Mouse (Mus musculus) stomach, embryonic 15.5 days (tissue): ENCODE results near the gene Sept6. TPM values are rescaled to one million over a fixed set of nuclear protein-coding genes. Genes with fewer than 3 reads are reported as not detected.

Experiments
- polyA plus RNA-seq: library from polyadenylated mRNA; unstranded; fragments of >200 nt; fragmentation: Nextera tagmentation; extraction: Ambion mirVana; gene quantifications from 2 replicates; pipeline ENCODE4 v1.2.1, GENCODE M21; 2015

Sept6 gene
- polyA plus RNA-seq, 1 experiment from 2014 or later, result 15.9 TPM

Other genes starting within 250 kb of the Sept6 start
- gene Slc25a43, start 248.1 kb downstream of the Sept6 start, polyA plus RNA-seq, result 1.9 and 2.1 TPM in 2 replicates
- gene Slc25a5, start 196.1 kb downstream of the Sept6 start, polyA plus RNA-seq, result 736 and 754 TPM in 2 replicates
- 114 and 115 TPM in 2 replicates for gene Ube2a, start 117.9 kb downstream of the Sept6 start, polyA plus RNA-seq
- 26.9 and 28.4 TPM in 2 replicates for gene C330007P06Rik, start 117.7 kb downstream of the Sept6 start, polyA plus RNA-seq
- gene Nkrf, start 88.9 kb downstream of the Sept6 start, polyA plus RNA-seq, result 1.6 and 1.9 TPM in 2 replicates
- gene Sowahd, start 57.1 kb upstream of the Sept6 start, polyA plus RNA-seq, result 0.10 and 0.17 TPM in 2 replicates
- 527 and 550 TPM in 2 replicates for gene Rpl39, start 93.6 kb upstream of the Sept6 start, polyA plus RNA-seq
- gene Upf3b, start 118.5 kb upstream of the Sept6 start, polyA plus RNA-seq, result 22.3 and 23.6 TPM in 2 replicates
- 14.1 and 14.6 TPM in 2 replicates for gene Nkap, start 135.0 kb upstream of the Sept6 start, polyA plus RNA-seq
- gene Akap14, start 177.0 kb upstream of the Sept6 start, polyA plus RNA-seq, result 0.06 TPM in 1 of 2 replicates, not detected in the other
- gene Ndufa1, start 199.4 kb upstream of the Sept6 start, polyA plus RNA-seq, result 383 and 411 TPM in 2 replicates
- gene Rnf113a1, start 199.5 kb upstream of the Sept6 start, polyA plus RNA-seq, result 10.2 TPM in 2 replicates
- not detected in 2 replicates for gene Gm9, start 219.2 kb upstream of the Sept6 start, polyA plus RNA-seq
- not detected in 2 replicates for gene Rhox1, start 230.5 kb upstream of the Sept6 start, polyA plus RNA-seq